Mouse (Mus musculus): Measurements from ENCODE around the gene Ube2u. TPM values are rescaled to one million over a fixed set of nuclear protein-coding genes. Genes with fewer than 3 reads are reported as not detected.

The Ube2u gene
- polyA plus RNA-seq, 1 experiment from 2014 or later: not detected

DNA sequence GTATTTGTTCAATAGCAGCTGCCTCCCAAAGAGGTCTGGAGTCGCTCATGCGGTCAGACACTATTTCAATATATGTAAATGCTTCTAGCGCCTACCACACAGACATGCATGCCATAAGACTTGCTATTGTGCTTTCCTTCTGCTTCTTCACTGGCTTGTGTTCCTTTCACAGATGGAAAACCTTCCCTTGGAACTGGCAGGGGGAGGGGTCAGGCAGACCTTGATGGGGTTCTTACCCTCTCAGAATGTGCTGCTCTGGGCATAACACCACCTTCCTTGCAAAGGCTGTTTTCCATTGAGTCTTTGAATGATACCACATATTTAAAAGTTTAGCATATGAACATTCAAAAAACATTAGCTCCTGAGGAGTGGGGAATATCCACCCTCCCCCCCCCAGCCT, 56.3 kb downstream of the Ube2u start:
- no peaks in the 10 kb centered on the region for H3K9me3 ChIP-seq (ENCODE audit: control insufficient read depth, low read length)
- no peak overlapping the region for H3K27ac ChIP-seq (ENCODE audit: low read length)
- no peak for ATAC-seq
- H3K36me3 ChIP-seq (ENCODE audit: control insufficient read depth, insufficient read depth, low read length): no peaks in the 10 kb centered on the region
- H3K27me3 ChIP-seq (replicated peaks; ENCODE audit: control insufficient read depth, insufficient read depth, low read length): no peaks in the 10 kb centered on the region
- H3K4me2 ChIP-seq (ENCODE audit: low read depth, low read length): no peak overlapping the region
- peaks cover 4% of the 10 kb centered on the region; the same call in 1 of the 2 replicates for H3K4me1 ChIP-seq (ENCODE audit: control insufficient read depth, insufficient read depth, low read length)
- WGBS: 76% methylated on average over 3 of the region's 3 CpGs
- no peak overlapping the region for H3K9ac ChIP-seq (ENCODE audit: low read depth, low read length)
- no peak overlapping the region for H3K4me3 ChIP-seq (ENCODE audit: low read length)

DNA sequence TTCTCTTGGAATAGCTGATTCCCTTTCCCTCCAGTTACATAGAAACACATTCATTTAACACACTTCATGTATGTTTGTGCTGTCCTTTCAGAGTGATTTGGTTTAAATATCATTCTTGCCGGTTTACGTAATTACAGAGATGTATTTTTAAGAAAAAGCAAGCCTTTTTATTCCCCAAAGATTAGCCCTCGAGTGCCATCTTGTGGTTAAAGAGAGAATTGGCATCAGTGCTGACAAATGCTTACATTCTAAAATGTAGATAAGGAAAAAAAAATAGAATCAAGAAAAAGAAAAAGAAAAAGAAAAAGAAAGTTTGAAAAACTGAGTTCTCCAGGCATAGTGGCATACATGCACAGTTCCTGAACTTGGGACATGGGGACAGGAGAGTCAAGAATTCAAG, 59.2 kb downstream of the Ube2u start:
- Histone ChIP-seq H3K27me3 (replicated peaks; ENCODE audit: control insufficient read depth, insufficient read depth, low read length) (no peaks in the 10 kb centered on the region), H3K9ac (ENCODE audit: low read depth, low read length) (no peak overlapping the region), H3K4me2 (ENCODE audit: low read depth, low read length) (no peak overlapping the region), H3K4me1 (ENCODE audit: control insufficient read depth, insufficient read depth, low read length) (peaks cover 4% of the 10 kb centered on the region; the same call in 1 of the 2 replicates), H3K4me3 (ENCODE audit: low read length) (no peak overlapping the region), H3K9me3 (ENCODE audit: control insufficient read depth, low read length) (no peaks in the 10 kb centered on the region), H3K36me3 (ENCODE audit: control insufficient read depth, insufficient read depth, low read length) (no peaks in the 10 kb centered on the region), H3K27ac (ENCODE audit: low read length) (no peak overlapping the region)
- WGBS: 3% methylated on average over 3 of the region's 3 CpGs
- ATAC-seq: no peak

DNA sequence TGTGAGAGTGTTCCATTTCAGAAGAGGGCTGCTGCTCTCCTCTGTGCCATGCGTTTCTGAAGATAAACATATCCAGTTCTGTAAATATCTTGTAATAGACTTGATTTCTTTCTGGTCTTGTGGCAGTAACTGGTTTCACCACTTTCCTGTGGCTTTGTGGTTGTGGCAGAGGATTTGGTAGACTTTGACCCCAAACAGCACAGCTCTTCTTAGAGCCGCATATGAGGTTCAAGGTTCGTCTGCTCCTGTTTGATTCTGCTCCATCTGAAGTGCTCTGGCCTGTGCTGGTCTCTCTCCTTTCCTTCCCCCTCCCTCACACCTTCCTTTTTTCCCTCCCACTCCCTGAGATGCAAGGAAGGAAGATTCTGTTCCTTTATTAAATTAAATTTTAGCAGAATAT, 60.8 kb downstream of the Ube2u start:
- Histone ChIP-seq H3K9ac (ENCODE audit: low read depth, low read length) (no peak overlapping the region), H3K27me3 (replicated peaks; ENCODE audit: control insufficient read depth, insufficient read depth, low read length) (no peaks in the 10 kb centered on the region)
- peak; percentile 98 for ATAC-seq

DNA sequence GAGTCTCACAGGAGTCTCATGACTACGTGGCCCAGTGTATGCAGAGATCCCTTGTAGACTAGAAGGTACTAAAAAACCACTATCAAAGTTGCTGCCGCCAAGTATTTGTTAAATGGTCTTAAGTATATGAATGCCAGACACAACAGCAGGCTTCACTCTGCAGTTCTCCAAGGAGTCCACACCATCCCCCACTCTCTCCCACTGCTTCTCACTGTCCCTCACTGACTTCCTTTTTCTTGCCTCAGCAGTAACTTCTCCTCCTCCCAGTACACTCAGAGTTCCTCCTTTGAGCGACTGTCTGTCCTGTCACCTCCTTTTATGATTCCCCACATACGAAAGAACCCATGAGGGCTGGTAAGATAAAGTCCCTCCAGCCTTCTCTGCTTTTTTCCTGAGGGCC, 69.3 kb downstream of the Ube2u start:
- H3K4me2 ChIP-seq (ENCODE audit: low read depth, low read length): no peak overlapping the region
- ATAC-seq: no peak
- no peak overlapping the region for H3K27ac ChIP-seq (ENCODE audit: low read length)
- H3K9me3 ChIP-seq (ENCODE audit: control insufficient read depth, low read length): no peaks in the 10 kb centered on the region
- no peaks in the 10 kb centered on the region for H3K27me3 ChIP-seq (replicated peaks; ENCODE audit: control insufficient read depth, insufficient read depth, low read length)
- no peak overlapping the region for H3K9ac ChIP-seq (ENCODE audit: low read depth, low read length)
- 45% methylated on average over 4 of the region's 4 CpGs for WGBS
- no peaks in the 10 kb centered on the region for H3K4me1 ChIP-seq (ENCODE audit: control insufficient read depth, insufficient read depth, low read length)
- no peaks in the 10 kb centered on the region for H3K36me3 ChIP-seq (ENCODE audit: control insufficient read depth, insufficient read depth, low read length)
- no peak overlapping the region for H3K4me3 ChIP-seq (ENCODE audit: low read length)

More for the DNA sequence above, 60.8 kb downstream of the Ube2u start:
- Histone ChIP-seq H3K27ac (ENCODE audit: low read length) (peak overlapping the region; percentile 83), H3K36me3 (ENCODE audit: control insufficient read depth, insufficient read depth, low read length) (no peaks in the 10 kb centered on the region), H3K4me1 (ENCODE audit: control insufficient read depth, insufficient read depth, low read length) (peaks cover 4% of the 10 kb centered on the region; the same call in 1 of the 2 replicates), H3K4me2 (ENCODE audit: low read depth, low read length) (no peak overlapping the region), H3K9me3 (ENCODE audit: control insufficient read depth, low read length) (no peaks in the 10 kb centered on the region), H3K4me3 (ENCODE audit: low read length) (no peak overlapping the region)
- 44% methylated on average over 3 of the region's 3 CpGs for WGBS

DNA sequence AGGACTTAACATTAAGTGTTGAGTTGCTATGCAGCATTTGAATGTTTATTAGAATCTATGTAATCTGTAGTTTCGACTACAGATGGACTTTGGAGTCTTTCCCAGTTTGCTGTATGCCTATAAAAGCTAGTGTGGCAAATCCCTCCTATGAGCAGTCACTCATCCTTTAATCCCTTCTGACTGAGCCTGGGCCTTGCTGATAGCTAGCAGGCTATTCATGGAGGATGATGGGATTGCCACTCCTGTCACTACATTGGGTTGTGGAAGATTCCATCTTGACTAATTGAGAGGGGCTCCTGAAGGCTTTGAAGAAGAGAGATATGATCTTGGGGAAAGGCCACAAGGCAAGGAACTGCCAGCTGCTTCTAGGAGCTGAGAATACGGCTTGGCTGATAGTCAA, 74.6 kb downstream of the Ube2u start:
- Histone ChIP-seq H3K4me3 (ENCODE audit: low read length) (no peak overlapping the region), H3K4me2 (ENCODE audit: low read depth, low read length) (no peak overlapping the region), H3K9ac (ENCODE audit: low read depth, low read length) (no peak overlapping the region), H3K27ac (ENCODE audit: low read length) (no peak overlapping the region), H3K4me1 (ENCODE audit: control insufficient read depth, insufficient read depth, low read length) (no peaks in the 10 kb centered on the region), H3K9me3 (ENCODE audit: control insufficient read depth, low read length) (no peaks in the 10 kb centered on the region), H3K27me3 (replicated peaks; ENCODE audit: control insufficient read depth, insufficient read depth, low read length) (no peaks in the 10 kb centered on the region), H3K36me3 (ENCODE audit: control insufficient read depth, insufficient read depth, low read length) (no peaks in the 10 kb centered on the region)
- ATAC-seq: no peak
- 71% methylated on average over 2 of the region's 2 CpGs for WGBS

DNA sequence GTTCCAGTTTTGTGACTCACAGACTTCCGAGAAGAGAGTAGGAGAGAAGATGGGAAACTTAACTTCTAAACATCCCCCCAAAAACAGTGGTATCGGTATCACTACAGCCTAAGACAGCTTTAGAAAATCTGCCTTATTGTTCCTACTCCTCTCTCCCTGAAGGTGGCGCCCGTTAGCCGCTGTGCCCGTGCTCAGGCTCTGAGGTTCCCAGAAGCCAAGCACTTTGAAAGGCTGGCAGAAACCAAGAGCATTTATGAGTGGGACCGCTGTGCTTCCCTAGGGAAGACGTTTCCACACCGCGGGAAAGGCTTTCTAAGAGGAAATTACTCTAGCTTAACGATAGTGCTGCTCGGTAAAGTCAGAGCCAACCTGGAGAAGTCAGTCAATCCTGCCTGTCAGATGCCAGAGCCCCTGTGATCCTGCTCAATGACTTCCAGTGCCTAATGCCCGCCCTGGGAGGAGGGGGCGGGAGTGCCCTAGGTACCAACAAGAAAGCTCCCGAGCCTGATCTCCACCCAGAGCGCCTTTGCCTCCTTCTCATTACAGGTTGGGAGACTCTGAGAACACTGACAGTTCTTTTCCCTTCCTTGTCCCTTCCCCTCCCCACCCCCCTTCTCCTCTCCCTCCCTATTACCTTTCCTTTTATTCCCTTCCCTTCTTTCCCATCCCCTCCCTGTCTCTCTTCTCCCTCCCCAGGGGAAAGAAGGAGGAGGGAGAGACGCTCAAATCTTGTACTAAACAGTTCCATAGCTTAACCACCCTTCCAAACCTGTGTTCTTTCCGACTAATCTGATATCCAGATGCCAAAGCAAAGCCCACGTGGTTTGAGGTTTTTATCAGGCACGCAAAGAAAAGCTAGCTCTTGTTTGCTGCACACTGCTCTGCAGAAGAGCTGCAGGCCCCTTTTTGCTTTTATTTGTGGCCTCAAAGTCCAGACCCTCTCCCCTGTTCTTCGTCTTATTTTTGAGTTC, 109.9 kb downstream of the Ube2u start:
- Histone ChIP-seq H3K4me1 (ENCODE audit: control insufficient read depth, insufficient read depth, low read length) (peaks cover 3% of the 10 kb centered on the region), H3K4me3 (ENCODE audit: low read length) (peak overlapping the region; percentile 37), H3K36me3 (ENCODE audit: control insufficient read depth, insufficient read depth, low read length) (no peaks in the 10 kb centered on the region), H3K4me2 (ENCODE audit: low read depth, low read length) (peak overlapping the region; percentile 70), H3K9ac (ENCODE audit: low read depth, low read length) (peak overlapping the region; percentile 59), H3K27ac (ENCODE audit: low read length) (no peak overlapping the region), H3K9me3 (ENCODE audit: control insufficient read depth, low read length) (no peaks in the 10 kb centered on the region), H3K27me3 (replicated peaks; ENCODE audit: control insufficient read depth, insufficient read depth, low read length) (no peaks in the 10 kb centered on the region)
- ATAC-seq: peak; percentile 80
- WGBS: 4% methylated on average over 21 of the region's 21 CpGs

DNA sequence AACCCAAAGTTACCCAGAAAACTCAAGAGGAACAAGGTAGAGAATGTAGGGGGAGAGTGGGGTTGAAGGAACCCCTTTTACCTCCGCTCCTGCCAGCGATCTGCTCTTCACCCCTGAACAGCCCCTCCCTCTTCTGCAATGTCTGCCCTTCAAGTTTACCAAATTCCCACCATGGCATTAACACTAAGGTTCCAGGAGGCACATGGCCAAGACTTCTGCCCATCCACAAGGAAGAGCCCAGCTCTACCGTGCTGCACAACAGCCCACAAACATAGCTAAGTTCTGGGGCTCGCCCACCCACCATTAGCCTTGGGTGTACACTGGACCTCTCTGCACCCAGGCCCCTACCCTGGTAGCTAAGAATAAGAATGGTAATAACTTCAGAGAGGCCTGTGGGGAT, 117.1 kb downstream of the Ube2u start:
- Histone ChIP-seq H3K9ac (ENCODE audit: low read depth, low read length) (no peak overlapping the region), H3K4me2 (ENCODE audit: low read depth, low read length) (no peak overlapping the region), H3K4me3 (ENCODE audit: low read length) (no peak overlapping the region), H3K36me3 (ENCODE audit: control insufficient read depth, insufficient read depth, low read length) (no peaks in the 10 kb centered on the region), H3K27me3 (replicated peaks; ENCODE audit: control insufficient read depth, insufficient read depth, low read length) (no peaks in the 10 kb centered on the region), H3K27ac (ENCODE audit: low read length) (no peak overlapping the region), H3K9me3 (ENCODE audit: control insufficient read depth, low read length) (no peaks in the 10 kb centered on the region), H3K4me1 (ENCODE audit: control insufficient read depth, insufficient read depth, low read length) (no peaks in the 10 kb centered on the region)
- 89% methylated on average over 4 of the region's 4 CpGs for WGBS
- no peak for ATAC-seq

DNA sequence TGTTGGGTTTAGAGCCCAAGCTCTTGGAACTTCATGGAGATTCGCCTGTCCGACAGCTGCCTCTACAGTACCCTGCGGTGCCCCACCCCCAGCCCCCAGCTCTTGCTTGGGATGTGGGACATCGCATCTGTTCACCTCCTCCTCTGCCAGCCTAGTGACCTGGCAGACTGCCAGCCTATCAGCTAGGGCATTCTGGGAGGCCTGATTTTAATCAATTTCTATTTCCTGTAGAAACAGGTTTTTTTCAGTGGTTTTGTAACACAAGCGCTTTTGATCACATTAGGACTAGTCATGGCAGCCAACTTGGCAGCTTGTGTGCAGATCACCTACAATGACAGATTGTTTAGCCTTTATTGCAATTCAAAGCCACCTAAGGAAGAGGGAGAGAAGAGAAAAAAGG, 118.0 kb downstream of the Ube2u start:
- H3K4me2 ChIP-seq (ENCODE audit: low read depth, low read length): no peak overlapping the region
- H3K36me3 ChIP-seq (ENCODE audit: control insufficient read depth, insufficient read depth, low read length): no peaks in the 10 kb centered on the region
- H3K4me1 ChIP-seq (ENCODE audit: control insufficient read depth, insufficient read depth, low read length): no peaks in the 10 kb centered on the region
- ATAC-seq: no peak
- 79% methylated on average over 5 of the region's 5 CpGs for WGBS
- H3K27me3 ChIP-seq (replicated peaks; ENCODE audit: control insufficient read depth, insufficient read depth, low read length): no peaks in the 10 kb centered on the region
- no peak overlapping the region for H3K9ac ChIP-seq (ENCODE audit: low read depth, low read length)
- H3K4me3 ChIP-seq (ENCODE audit: low read length): no peak overlapping the region
- H3K9me3 ChIP-seq (ENCODE audit: control insufficient read depth, low read length): no peaks in the 10 kb centered on the region
- no peak overlapping the region for H3K27ac ChIP-seq (ENCODE audit: low read length)

DNA sequence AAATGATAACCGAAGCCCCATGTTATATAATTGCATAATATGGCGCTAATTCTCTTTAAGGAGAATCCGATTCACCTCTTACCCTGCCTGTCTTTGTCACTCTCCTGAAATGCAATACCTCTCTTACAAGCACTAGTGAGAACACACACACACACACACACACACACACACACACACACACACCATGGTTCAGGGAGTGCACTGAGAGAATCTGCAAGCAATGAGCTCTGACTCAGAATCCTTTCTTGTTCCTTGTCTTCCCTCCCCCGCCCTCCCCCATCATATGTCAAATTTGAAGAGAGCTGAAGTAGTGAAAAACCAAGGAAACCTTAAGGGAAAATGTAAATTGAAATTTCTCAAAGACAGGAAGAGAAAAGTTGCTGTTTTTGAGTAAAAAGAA, 118.4 kb downstream of the Ube2u start:
- no peaks in the 10 kb centered on the region for H3K27me3 ChIP-seq (replicated peaks; ENCODE audit: control insufficient read depth, insufficient read depth, low read length)
- no peaks in the 10 kb centered on the region for H3K9me3 ChIP-seq (ENCODE audit: control insufficient read depth, low read length)
- no peak overlapping the region for H3K27ac ChIP-seq (ENCODE audit: low read length)
- H3K4me2 ChIP-seq (ENCODE audit: low read depth, low read length): no peak overlapping the region
- no peaks in the 10 kb centered on the region for H3K36me3 ChIP-seq (ENCODE audit: control insufficient read depth, insufficient read depth, low read length)
- H3K4me3 ChIP-seq (ENCODE audit: low read length): no peak overlapping the region
- no peaks in the 10 kb centered on the region for H3K4me1 ChIP-seq (ENCODE audit: control insufficient read depth, insufficient read depth, low read length)
- H3K9ac ChIP-seq (ENCODE audit: low read depth, low read length): no peak overlapping the region
- 85% methylated on average over 4 of the region's 4 CpGs for WGBS
- ATAC-seq: no peak

Measured in intestine, embryonic 16.5 days (tissue).